Mouse (Mus musculus) hindbrain, embryonic 12.5 days (tissue): ENCODE measurements at regions not wholly inside any gene's neighbourhood (a gene's known extent, or its start where the extent isn't known, plus 50 kb on each side); places are given as distances from the start of the nearest gene placed in this dataset.

Source experiments
- ATAC-seq: fragments of 200-750 bp; cut with Nextera tagmentation; 2 replicates; pipeline ENCODE4 v1.8.0; 2017; ENCODE audit warnings: moderate TSS enrichment; ENCODE audit not compliant: low FRiP score
- H3K27ac ChIP-seq: fragments of 300-500 bp; sonication (generic); 2 replicates; pipeline ENCODE4 v1.5.1; 2016; ENCODE audit warnings: mild to moderate bottlenecking
- H3K27me3 ChIP-seq: fragments of 300-500 bp; sonication (generic); 2 replicates; pipeline ENCODE4 v1.6.1; 2016; ENCODE audit warnings: mild to moderate bottlenecking
- H3K36me3 ChIP-seq: fragments of 300-500 bp; sonication (generic); 2 replicates; pipeline ENCODE4 v1.6.1; 2016; ENCODE audit warnings: mild to moderate bottlenecking
- H3K4me1 ChIP-seq: fragments of 300-500 bp; sonication (generic); 2 replicates; pipeline ENCODE4 v1.6.1; 2016
- H3K4me2 ChIP-seq: fragments of 300-500 bp; sonication (generic); replicated peaks from 2 replicates; pipeline ENCODE4 v1.6.1; 2016; ENCODE audit warnings: mild to moderate bottlenecking
- H3K4me3 ChIP-seq: fragments of 300-500 bp; sonication (generic); 2 replicates; pipeline ENCODE4 v1.5.1; 2016; ENCODE audit warnings: mild to moderate bottlenecking
- H3K9ac ChIP-seq: fragments of 300-500 bp; sonication (generic); 2 replicates; pipeline ENCODE4 v1.6.1; 2016; ENCODE audit warnings: mild to moderate bottlenecking, moderate library complexity
- H3K9me3 ChIP-seq: fragments of 300-500 bp; sonication (generic); replicated peaks from 2 replicates; pipeline ENCODE4 v1.6.1; 2016; ENCODE audit warnings: mild to moderate bottlenecking
- WGBS: fragments of 180-500 bp; shearing (Covaris S2); methylation state at CpG from one replicate; pipeline ENCODE4 v1.1.7; 2016; 5-methylcytosine and 5-hydroxymethylcytosine counted together

DNA sequence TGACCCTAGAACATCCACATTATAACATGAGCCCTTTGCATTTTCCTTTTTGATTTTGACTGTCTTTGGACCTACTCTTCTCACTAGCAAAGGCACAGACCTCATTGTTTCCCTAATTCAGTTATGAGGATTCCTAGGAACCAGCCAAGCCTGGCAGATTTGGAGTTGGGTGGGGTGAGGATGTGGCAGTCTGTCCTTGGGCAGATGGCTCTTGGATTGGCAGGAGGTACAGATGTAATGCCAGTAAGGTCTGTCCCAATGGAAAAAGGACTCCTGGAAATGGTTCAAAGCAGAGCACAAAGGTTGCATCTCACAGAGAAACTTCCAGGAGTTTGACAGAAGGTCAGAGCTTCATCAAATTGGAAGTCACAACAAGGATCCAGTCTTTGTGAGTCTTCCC, 121.2 kb downstream of the Ttc32 start:
- Histone ChIP-seq H3K9ac (no peak overlapping the region), H3K4me1 (no peaks in the 10 kb centered on the region), H3K4me3 (no peak overlapping the region), H3K36me3 (no peaks in the 10 kb centered on the region), H3K27ac (no peak overlapping the region), H3K4me2 (no peak overlapping the region), H3K9me3 (no peaks in the 10 kb centered on the region), H3K27me3 (no peaks in the 10 kb centered on the region)
- ATAC-seq: no peak

DNA sequence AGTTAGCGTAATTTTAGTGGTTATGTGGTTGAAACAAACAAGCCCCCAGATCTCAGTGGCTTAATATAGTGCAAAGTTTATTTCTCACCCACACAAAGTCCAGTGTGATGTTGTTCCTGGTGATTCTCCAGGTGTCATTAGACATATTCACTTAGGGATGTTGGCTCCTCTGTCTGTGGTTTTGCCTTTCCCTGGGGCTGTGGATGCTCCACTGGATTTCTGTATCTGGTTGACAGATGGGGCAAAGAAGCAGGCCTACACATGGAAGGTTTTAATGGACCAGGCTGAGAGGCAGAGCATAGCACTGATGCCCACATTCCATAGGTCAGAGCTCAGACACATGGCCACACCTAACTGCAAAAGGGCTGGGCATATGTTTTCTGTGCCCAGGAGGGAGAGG, 121.6 kb downstream of the Ttc32 start:
- Histone ChIP-seq H3K27ac (no peak overlapping the region), H3K9me3 (no peaks in the 10 kb centered on the region), H3K27me3 (no peaks in the 10 kb centered on the region), H3K36me3 (no peaks in the 10 kb centered on the region), H3K4me2 (no peak overlapping the region), H3K9ac (no peak overlapping the region), H3K4me1 (no peaks in the 10 kb centered on the region), H3K4me3 (no peak overlapping the region)
- ATAC-seq: no peak
- 100% methylated on average over 1 of the region's 1 CpGs for WGBS

DNA sequence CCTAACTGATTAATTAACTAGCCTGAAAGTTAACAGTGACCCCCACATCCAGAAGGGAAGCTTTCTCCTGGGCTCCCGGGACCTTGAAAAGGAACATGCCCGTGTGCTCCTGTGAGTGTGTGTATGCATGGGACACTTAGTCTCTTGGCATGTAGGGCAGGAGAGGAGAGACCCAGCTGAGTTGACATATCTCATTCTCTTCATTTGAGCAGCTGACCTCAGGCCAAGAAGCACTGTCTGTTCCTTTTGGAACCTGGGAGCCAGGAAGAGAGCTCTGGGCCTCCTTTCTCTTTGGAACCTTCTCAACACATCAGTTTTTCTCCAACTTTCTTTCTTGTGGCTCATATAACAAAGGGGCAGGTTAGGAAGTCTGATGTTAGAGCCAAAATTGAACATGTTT, 124.7 kb downstream of the Ttc32 start:
- WGBS: 88% methylated on average over 2 of the region's 2 CpGs

DNA sequence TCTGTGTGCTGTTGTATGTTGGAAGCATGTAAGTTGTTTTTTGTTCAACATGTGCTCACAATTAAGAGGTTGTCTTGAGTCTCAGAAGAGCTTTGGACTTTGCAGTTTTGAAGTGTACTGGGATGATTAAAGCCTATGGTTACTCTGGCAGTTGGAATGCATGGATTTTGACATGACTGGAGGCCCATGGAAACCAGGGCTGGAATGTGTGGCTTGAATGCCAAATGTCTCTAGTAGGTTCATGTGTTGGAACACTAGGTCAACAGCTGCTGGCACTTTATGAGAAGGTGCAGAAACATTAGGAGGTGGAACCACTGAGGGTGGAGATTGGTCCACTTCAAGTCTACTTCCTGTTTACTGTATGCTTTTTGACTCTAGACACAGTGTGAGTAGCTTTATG, 127.0 kb downstream of the Ttc32 start:
- H3K36me3 ChIP-seq: no peaks in the 10 kb centered on the region
- no peaks in the 10 kb centered on the region for H3K9me3 ChIP-seq
- no peaks in the 10 kb centered on the region for H3K4me1 ChIP-seq
- H3K9ac ChIP-seq: no peak overlapping the region
- no peaks in the 10 kb centered on the region for H3K27me3 ChIP-seq
- no peak overlapping the region for H3K4me2 ChIP-seq
- no peak for ATAC-seq
- H3K27ac ChIP-seq: no peak overlapping the region
- H3K4me3 ChIP-seq: no peak overlapping the region

More for the DNA sequence above, 124.7 kb downstream of the Ttc32 start:
- Histone ChIP-seq H3K4me1 (no peaks in the 10 kb centered on the region), H3K27ac (no peak overlapping the region), H3K4me2 (no peak overlapping the region), H3K4me3 (no peak overlapping the region), H3K27me3 (no peaks in the 10 kb centered on the region), H3K36me3 (no peaks in the 10 kb centered on the region), H3K9ac (no peak overlapping the region), H3K9me3 (no peaks in the 10 kb centered on the region)
- no peak for ATAC-seq

DNA sequence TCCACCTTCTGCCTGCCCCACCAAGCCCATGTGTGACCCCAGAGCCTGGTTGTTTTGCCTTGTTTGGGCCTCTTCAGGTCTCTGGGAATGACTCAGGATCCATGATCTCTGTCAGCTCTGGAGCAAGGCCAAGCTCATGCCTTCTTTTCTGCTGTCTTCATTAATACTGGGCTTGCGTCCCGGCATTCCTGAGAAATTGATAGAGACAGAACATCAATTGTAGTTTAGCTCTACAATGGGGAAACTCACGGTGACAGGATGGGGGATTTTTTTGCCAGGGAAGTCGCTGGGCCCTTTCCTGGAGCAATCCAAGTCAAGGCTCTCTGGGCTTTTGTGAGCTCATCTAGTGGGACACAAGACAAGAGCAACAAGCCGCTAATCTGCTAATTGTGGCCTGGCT, 129.0 kb downstream of the Ttc32 start:
- no peaks in the 10 kb centered on the region for H3K27me3 ChIP-seq
- WGBS: 83% methylated on average over 5 of the region's 5 CpGs
- H3K9me3 ChIP-seq: no peaks in the 10 kb centered on the region
- H3K36me3 ChIP-seq: no peaks in the 10 kb centered on the region
- no peak overlapping the region for H3K4me3 ChIP-seq
- no peaks in the 10 kb centered on the region for H3K4me1 ChIP-seq
- ATAC-seq: no peak
- no peak overlapping the region for H3K27ac ChIP-seq
- no peak overlapping the region for H3K9ac ChIP-seq
- H3K4me2 ChIP-seq: no peak overlapping the region

DNA sequence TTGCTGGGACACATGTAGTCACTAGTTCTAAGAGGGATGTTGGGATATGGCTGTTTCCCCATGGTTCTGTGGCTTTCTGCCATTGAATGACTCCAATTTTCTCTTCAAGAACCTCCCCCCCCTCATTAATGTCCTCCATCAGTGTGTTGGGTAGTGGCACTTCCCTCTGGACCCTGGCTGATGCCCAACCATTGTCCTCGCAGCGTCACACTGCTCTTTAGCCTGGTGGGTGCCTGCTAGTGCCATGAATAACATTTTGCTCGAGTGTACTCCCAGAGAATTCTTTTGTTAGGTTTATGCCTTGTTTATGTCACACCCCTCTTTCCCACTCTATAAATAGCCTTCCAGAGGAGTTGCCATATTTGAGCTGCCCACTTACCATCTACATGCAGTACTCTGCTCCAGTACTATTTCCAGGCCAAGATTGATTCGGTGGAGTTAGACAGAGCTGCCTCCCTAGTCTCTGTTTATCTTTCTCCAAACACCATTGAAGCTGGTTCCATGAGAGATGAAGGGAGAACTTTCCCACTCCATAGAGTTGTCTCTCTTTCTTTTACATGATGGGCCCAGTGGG, 135.7 kb downstream of the Ttc32 start:
- 88% methylated on average over 4 of the region's 4 CpGs for WGBS
- H3K9me3 ChIP-seq: no peaks in the 10 kb centered on the region
- no peaks in the 10 kb centered on the region for H3K27me3 ChIP-seq
- H3K4me3 ChIP-seq: no peak overlapping the region
- no peaks in the 10 kb centered on the region for H3K4me1 ChIP-seq
- H3K4me2 ChIP-seq: no peak overlapping the region
- no peak overlapping the region for H3K9ac ChIP-seq
- ATAC-seq: no peak
- no peak overlapping the region for H3K27ac ChIP-seq
- no peaks in the 10 kb centered on the region for H3K36me3 ChIP-seq

DNA sequence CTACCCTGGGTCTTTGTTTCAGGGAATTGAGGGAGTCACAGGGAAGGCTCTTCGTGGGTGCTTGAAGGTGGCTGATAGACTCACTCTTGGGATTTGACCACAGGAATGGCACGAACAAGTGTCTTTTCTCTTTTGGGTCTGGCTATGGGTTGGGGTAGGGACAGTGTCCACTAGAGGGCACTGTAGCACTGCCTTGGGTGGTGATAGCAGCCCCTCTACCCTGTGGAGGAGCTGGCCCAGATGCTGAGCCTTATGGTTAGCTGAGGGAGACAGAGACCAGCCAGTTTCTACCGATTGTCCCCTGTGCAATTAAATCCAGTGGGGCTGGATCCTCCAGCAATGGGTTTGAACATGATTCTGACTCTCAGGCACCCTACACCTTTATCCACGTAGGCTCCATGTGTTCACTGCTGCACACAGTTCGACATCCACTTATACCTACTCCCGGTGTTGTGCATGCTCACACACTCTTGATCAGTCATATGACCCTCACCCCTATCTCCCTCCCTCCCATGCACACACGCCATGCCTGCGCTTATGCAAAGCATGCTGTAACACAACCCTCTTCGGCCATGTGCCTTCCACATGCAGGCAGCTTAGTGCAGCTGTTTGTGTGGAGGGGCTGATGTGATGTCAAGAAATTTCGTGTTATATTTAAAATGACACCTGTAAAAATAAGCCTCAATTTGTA, 136.6 kb downstream of the Ttc32 start:
- Histone ChIP-seq H3K27ac (no peak overlapping the region), H3K9ac (no peak overlapping the region), H3K4me2 (no peak overlapping the region), H3K27me3 (no peaks in the 10 kb centered on the region), H3K36me3 (no peaks in the 10 kb centered on the region), H3K4me3 (no peak overlapping the region), H3K4me1 (no peaks in the 10 kb centered on the region), H3K9me3 (no peaks in the 10 kb centered on the region)
- peak; percentile 90 for ATAC-seq
- WGBS: 46% methylated on average over 10 of the region's 10 CpGs

DNA sequence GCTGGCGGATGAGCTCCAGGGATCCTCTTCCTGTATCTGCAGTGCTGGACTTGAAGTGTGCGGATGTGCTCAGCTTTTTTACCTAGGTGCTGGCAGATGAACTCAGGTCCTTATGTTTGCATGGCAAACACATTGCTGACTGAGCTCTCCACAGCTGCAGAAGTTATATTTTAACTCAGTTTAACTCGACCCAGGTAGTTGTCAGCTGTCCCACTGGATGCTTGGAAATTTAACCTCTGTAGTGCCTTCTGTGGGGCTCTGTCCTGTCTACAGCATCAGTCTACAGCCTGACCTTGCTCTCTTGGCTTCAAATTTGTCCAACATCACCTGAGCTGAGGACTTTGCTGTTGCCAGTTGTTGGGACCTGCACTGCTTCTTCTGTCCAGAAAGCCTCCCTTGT, 139.2 kb downstream of the Ttc32 start:
- Histone ChIP-seq H3K36me3 (no peaks in the 10 kb centered on the region), H3K4me2 (no peak overlapping the region), H3K27me3 (no peaks in the 10 kb centered on the region), H3K9ac (no peak overlapping the region), H3K27ac (no peak overlapping the region), H3K4me3 (no peak overlapping the region), H3K9me3 (no peaks in the 10 kb centered on the region), H3K4me1 (no peaks in the 10 kb centered on the region)
- no peak for ATAC-seq
- 77% methylated on average over 3 of the region's 3 CpGs for WGBS

DNA sequence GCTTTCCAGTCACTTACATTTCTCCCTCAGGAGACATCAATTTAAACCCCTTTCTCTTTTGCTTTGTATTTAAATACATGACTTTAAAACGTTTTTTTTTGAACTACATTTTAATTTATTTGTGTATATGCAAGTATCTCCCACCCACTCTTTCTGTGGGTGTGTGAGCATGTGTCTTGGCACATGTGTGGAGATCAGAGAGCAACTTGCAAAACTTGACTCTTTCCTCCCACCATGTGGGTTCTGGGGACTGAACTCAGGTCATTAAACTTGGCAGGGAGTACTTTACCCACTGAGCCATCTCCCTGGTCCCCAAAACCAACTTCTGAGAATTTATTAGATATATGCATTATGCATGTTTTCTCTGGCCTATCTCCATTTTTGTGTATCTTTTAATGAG, 143.9 kb downstream of the Ttc32 start:
- Histone ChIP-seq H3K27me3 (no peaks in the 10 kb centered on the region), H3K36me3 (no peaks in the 10 kb centered on the region), H3K9me3 (no peaks in the 10 kb centered on the region), H3K4me1 (no peaks in the 10 kb centered on the region), H3K9ac (no peak overlapping the region), H3K4me2 (no peak overlapping the region), H3K27ac (no peak overlapping the region), H3K4me3 (no peak overlapping the region)
- WGBS: 25% methylated on average over 1 of the region's 1 CpGs
- ATAC-seq: no peak

DNA sequence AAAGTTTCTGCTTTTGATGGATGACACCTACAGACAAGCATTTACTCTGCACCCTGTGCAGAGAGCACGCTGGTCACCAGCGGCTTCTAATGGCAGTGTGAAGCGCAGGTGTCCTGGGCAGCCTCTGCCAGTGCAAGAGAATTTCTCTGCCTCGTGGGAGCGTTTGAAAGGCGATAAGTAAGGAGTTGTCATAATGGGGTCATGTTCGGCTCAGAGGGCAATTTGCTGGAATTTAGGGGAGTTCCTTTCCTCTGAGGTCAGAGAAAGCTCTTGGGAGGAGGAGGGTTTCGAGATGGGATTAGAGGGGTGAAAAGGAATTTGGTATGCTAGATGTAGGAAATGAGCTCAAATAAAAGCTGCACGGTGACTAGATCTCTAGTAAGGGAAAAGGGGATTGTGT, 144.5 kb downstream of the Ttc32 start:
- Histone ChIP-seq H3K36me3 (no peaks in the 10 kb centered on the region), H3K4me1 (no peaks in the 10 kb centered on the region), H3K9me3 (no peaks in the 10 kb centered on the region), H3K9ac (no peak overlapping the region), H3K4me2 (no peak overlapping the region), H3K27me3 (no peaks in the 10 kb centered on the region), H3K4me3 (no peak overlapping the region), H3K27ac (no peak overlapping the region)
- ATAC-seq: no peak
- WGBS: 64% methylated on average over 9 of the region's 9 CpGs

DNA sequence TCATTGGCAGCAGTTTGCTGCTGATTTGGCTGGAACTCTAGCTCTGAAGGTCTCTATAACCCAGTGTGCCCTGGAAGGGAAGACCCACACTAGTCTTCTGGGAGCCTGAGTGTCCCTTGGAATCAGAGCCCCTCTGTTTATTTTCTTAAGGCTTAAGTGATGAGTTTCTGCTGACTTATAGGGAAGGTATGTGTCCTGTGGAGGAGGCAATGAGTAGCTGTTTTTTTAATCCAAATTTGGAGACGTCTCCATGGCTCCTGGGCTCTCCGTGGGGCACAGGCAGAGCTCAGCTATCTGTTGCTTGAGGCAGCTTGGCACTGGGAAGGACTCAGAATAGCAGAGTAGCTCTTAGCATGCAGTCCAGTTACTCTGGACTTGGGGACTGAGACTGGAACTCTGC, 146.4 kb downstream of the Ttc32 start:
- H3K4me2 ChIP-seq: no peak overlapping the region
- H3K9ac ChIP-seq: no peak overlapping the region
- H3K27ac ChIP-seq: no peak overlapping the region
- no peak for ATAC-seq
- H3K9me3 ChIP-seq: no peaks in the 10 kb centered on the region
- H3K36me3 ChIP-seq: no peaks in the 10 kb centered on the region
- no peak overlapping the region for H3K4me3 ChIP-seq
- H3K27me3 ChIP-seq: no peaks in the 10 kb centered on the region
- no peaks in the 10 kb centered on the region for H3K4me1 ChIP-seq
- 72% methylated on average over 2 of the region's 2 CpGs for WGBS

DNA sequence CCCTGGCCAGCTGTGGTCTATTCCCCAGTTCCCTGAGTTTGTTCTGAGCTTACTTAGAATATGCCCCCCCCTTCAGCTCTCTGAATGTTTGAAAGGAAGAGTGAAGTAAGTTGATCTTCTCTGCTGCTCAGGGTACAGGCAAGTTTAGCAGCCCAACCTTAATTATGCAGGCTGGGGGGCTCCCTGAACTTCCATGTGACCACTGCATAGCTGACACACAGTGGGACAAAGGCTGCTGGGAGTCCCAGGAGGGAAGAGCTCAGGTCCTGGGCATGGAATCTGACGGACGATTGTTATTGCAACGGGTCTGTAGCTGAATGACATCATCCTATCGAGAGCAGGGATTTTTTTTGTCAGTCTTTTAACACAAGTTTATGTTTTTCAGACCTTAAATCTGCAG, 148.8 kb downstream of the Ttc32 start:
- Histone ChIP-seq H3K27ac (no peak overlapping the region), H3K36me3 (no peaks in the 10 kb centered on the region), H3K9me3 (no peaks in the 10 kb centered on the region), H3K27me3 (no peaks in the 10 kb centered on the region), H3K9ac (no peak overlapping the region), H3K4me2 (no peak overlapping the region), H3K4me1 (no peaks in the 10 kb centered on the region), H3K4me3 (no peak overlapping the region)
- ATAC-seq: no peak
- 55% methylated on average over 4 of the region's 4 CpGs for WGBS

DNA sequence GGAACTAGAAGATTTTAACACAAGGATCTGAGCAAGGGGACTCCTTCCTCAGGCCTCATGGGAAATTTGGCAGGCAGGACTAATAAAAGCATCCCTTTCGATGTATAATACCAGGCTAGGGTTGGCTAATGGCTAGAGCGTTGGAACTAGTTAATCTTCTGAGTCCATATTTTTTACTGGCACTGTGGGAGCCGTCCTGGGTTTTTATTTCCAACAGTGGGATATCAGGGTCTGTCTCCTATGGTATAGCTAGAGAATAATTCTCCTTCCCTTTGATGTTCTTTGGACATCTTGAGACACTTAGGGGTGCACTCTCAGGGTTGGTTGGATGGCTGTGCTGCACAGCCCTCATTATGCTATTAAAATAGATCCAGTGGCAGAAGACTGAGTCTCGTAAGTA, 150.9 kb downstream of the Ttc32 start:
- Histone ChIP-seq H3K27ac (no peak overlapping the region), H3K4me3 (no peak overlapping the region), H3K27me3 (no peaks in the 10 kb centered on the region), H3K4me2 (no peak overlapping the region), H3K9ac (no peak overlapping the region), H3K4me1 (no peaks in the 10 kb centered on the region), H3K9me3 (no peaks in the 10 kb centered on the region), H3K36me3 (no peaks in the 10 kb centered on the region)
- WGBS: 79% methylated on average over 4 of the region's 4 CpGs
- no peak for ATAC-seq
